Mouse (Mus musculus): Measurements from ENCODE around the gene Gna14. TPM values are rescaled to one million over a fixed set of nuclear protein-coding genes. Genes with fewer than 3 reads are reported as not detected.
A peak's percentile ranks its signal among the peaks of the same experiment; 100 is the strongest.

Gna14 gene
- polyA plus RNA-seq, 1 experiment from 2014 or later, result 1.7 TPM

GRCm38 (mm10) chr19:16484671-16485070 lies 49.1 kb downstream of the Gna14 start:
- Histone ChIP-seq H3K27me3 (no peaks in the 10 kb centered on the region), H3K4me3 (no peak overlapping the region), H3K9ac (no peak overlapping the region), H3K4me1 (no peaks in the 10 kb centered on the region), H3K9me3 (replicated peaks) (no peaks in the 10 kb centered on the region), H3K27ac (no peak overlapping the region), H3K4me2 (no peak overlapping the region), H3K36me3 (ENCODE audit: poor library complexity, severe bottlenecking) (no peaks in the 10 kb centered on the region)
- ATAC-seq, result no peak
- WGBS, result 75% methylated on average over 5 of the region's 5 CpGs

- no peak overlapping the region for H3K4me3 ChIP-seq
- peaks cover 15% of the 10 kb centered on the region for H3K4me1 ChIP-seq
- no peak overlapping the region for H3K4me2 ChIP-seq
- no peaks in the 10 kb centered on the region for H3K36me3 ChIP-seq (ENCODE audit: poor library complexity, severe bottlenecking)
- no peak overlapping the region for H3K9ac ChIP-seq
- 85% methylated on average over 12 of the region's 12 CpGs for WGBS
- H3K9me3 ChIP-seq (replicated peaks), result no peaks in the 10 kb centered on the region
- H3K27ac ChIP-seq, result no peak overlapping the region
- ATAC-seq, result no peak
- H3K27me3 ChIP-seq, result no peaks in the 10 kb centered on the region
Measured at GRCm38 (mm10) chr19:16490756-16491155, 55.2 kb downstream of the Gna14 start.

GRCm38 (mm10) chr19:16491497-16491896 lies 55.9 kb downstream of the Gna14 start:
- H3K27ac ChIP-seq, result 0 out of 2 replicates have a peak overlapping the region, but pooled peaks have one; percentile 44
- H3K4me1 ChIP-seq, result peaks cover 15% of the 10 kb centered on the region
- H3K4me2 ChIP-seq, result no peak overlapping the region
- no peaks in the 10 kb centered on the region for H3K9me3 ChIP-seq (replicated peaks)
- no peaks in the 10 kb centered on the region for H3K36me3 ChIP-seq (ENCODE audit: poor library complexity, severe bottlenecking)
- H3K9ac ChIP-seq, result no peak overlapping the region
- WGBS, result 5% methylated on average over 7 of the region's 7 CpGs
- no peaks in the 10 kb centered on the region for H3K27me3 ChIP-seq
- H3K4me3 ChIP-seq, result no peak overlapping the region
- ATAC-seq, result peak; percentile 48; the same call in 1 of the 2 replicates

- ATAC-seq, result no peak
- no peaks in the 10 kb centered on the region for H3K27me3 ChIP-seq
- no peak overlapping the region for H3K27ac ChIP-seq
- no peak overlapping the region for H3K9ac ChIP-seq
- peaks cover 15% of the 10 kb centered on the region for H3K4me1 ChIP-seq
- no peak overlapping the region for H3K4me3 ChIP-seq
- H3K4me2 ChIP-seq, result no peak overlapping the region
- 88% methylated on average over 1 of the region's 1 CpGs for WGBS
- no peaks in the 10 kb centered on the region for H3K36me3 ChIP-seq (ENCODE audit: poor library complexity, severe bottlenecking)
- H3K9me3 ChIP-seq (replicated peaks), result no peaks in the 10 kb centered on the region
Measured at GRCm38 (mm10) chr19:16492453-16492852, 56.9 kb downstream of the Gna14 start.

GRCm38 (mm10) chr19:16494816-16495516 lies 59.4 kb downstream of the Gna14 start:
- Histone ChIP-seq H3K4me1 (peaks cover 15% of the 10 kb centered on the region), H3K4me2 (no peak overlapping the region), H3K9me3 (replicated peaks) (no peaks in the 10 kb centered on the region), H3K27me3 (no peaks in the 10 kb centered on the region), H3K27ac (no peak overlapping the region), H3K9ac (no peak overlapping the region), H3K36me3 (ENCODE audit: poor library complexity, severe bottlenecking) (no peaks in the 10 kb centered on the region), H3K4me3 (no peak overlapping the region)
- ATAC-seq, result no peak
- 95% methylated on average over 10 of the region's 10 CpGs for WGBS

GRCm38 (mm10) chr19:16496016-16496415 lies 60.5 kb downstream of the Gna14 start:
- no peak overlapping the region for H3K27ac ChIP-seq
- H3K4me2 ChIP-seq, result no peak overlapping the region
- H3K4me3 ChIP-seq, result no peak overlapping the region
- no peaks in the 10 kb centered on the region for H3K9me3 ChIP-seq (replicated peaks)
- peaks cover 12% of the 10 kb centered on the region for H3K4me1 ChIP-seq
- ATAC-seq, result no peak
- H3K27me3 ChIP-seq, result no peaks in the 10 kb centered on the region
- H3K9ac ChIP-seq, result no peak overlapping the region
- WGBS, result 89% methylated on average over 5 of the region's 5 CpGs
- no peaks in the 10 kb centered on the region for H3K36me3 ChIP-seq (ENCODE audit: poor library complexity, severe bottlenecking)

- Histone ChIP-seq H3K27me3 (no peaks in the 10 kb centered on the region), H3K4me3 (no peak overlapping the region), H3K9me3 (replicated peaks) (no peaks in the 10 kb centered on the region), H3K27ac (no peak overlapping the region), H3K9ac (no peak overlapping the region), H3K4me1 (peaks cover 17% of the 10 kb centered on the region), H3K4me2 (no peak overlapping the region), H3K36me3 (ENCODE audit: poor library complexity, severe bottlenecking) (no peaks in the 10 kb centered on the region)
- WGBS, result 78% methylated on average over 5 of the region's 5 CpGs
- ATAC-seq, result no peak
Measured at GRCm38 (mm10) chr19:16502054-16502453, 66.5 kb downstream of the Gna14 start.

GRCm38 (mm10) chr19:16506711-16507364 lies 71.3 kb downstream of the Gna14 start:
- Histone ChIP-seq H3K9ac (no peak overlapping the region), H3K36me3 (ENCODE audit: poor library complexity, severe bottlenecking) (no peaks in the 10 kb centered on the region), H3K9me3 (replicated peaks) (no peaks in the 10 kb centered on the region), H3K27me3 (no peaks in the 10 kb centered on the region), H3K4me3 (no peak overlapping the region), H3K4me2 (peak overlapping the region; percentile 24; the same call in 1 of the 2 replicates), H3K27ac (peak overlapping the region; percentile 74), H3K4me1 (peaks cover 23% of the 10 kb centered on the region)
- WGBS, result 3% methylated on average over 6 of the region's 6 CpGs
- ATAC-seq, result peak; percentile 94

- Histone ChIP-seq H3K4me2 (no peak overlapping the region), H3K9me3 (replicated peaks) (no peaks in the 10 kb centered on the region), H3K4me3 (no peak overlapping the region), H3K9ac (no peak overlapping the region), H3K27me3 (no peaks in the 10 kb centered on the region), H3K4me1 (peaks cover 21% of the 10 kb centered on the region), H3K27ac (no peak overlapping the region), H3K36me3 (ENCODE audit: poor library complexity, severe bottlenecking) (no peaks in the 10 kb centered on the region)
- WGBS, result 90% methylated on average over 10 of the region's 10 CpGs
- no peak for ATAC-seq
Measured at GRCm38 (mm10) chr19:16510343-16511080, 75.0 kb downstream of the Gna14 start.

GRCm38 (mm10) chr19:16511081-16511420 lies 75.5 kb downstream of the Gna14 start:
- H3K9me3 ChIP-seq (replicated peaks), result no peaks in the 10 kb centered on the region
- no peak overlapping the region for H3K9ac ChIP-seq
- ATAC-seq, result no peak
- H3K4me3 ChIP-seq, result no peak overlapping the region
- no peaks in the 10 kb centered on the region for H3K27me3 ChIP-seq
- no peaks in the 10 kb centered on the region for H3K36me3 ChIP-seq (ENCODE audit: poor library complexity, severe bottlenecking)
- no peak overlapping the region for H3K27ac ChIP-seq
- H3K4me1 ChIP-seq, result peaks cover 15% of the 10 kb centered on the region
- 90% methylated on average over 2 of the region's 2 CpGs for WGBS
- no peak overlapping the region for H3K4me2 ChIP-seq

- H3K36me3 ChIP-seq (ENCODE audit: poor library complexity, severe bottlenecking), result no peaks in the 10 kb centered on the region
- no peak overlapping the region for H3K27ac ChIP-seq
- no peaks in the 10 kb centered on the region for H3K27me3 ChIP-seq
- no peaks in the 10 kb centered on the region for H3K4me1 ChIP-seq
- 86% methylated on average over 4 of the region's 4 CpGs for WGBS
- no peaks in the 10 kb centered on the region for H3K9me3 ChIP-seq (replicated peaks)
- H3K9ac ChIP-seq, result no peak overlapping the region
- no peak overlapping the region for H3K4me3 ChIP-seq
- no peak for ATAC-seq
- no peak overlapping the region for H3K4me2 ChIP-seq
Measured at GRCm38 (mm10) chr19:16514201-16514600, 78.6 kb downstream of the Gna14 start.

- H3K4me1 ChIP-seq, result no peaks in the 10 kb centered on the region
- no peaks in the 10 kb centered on the region for H3K27me3 ChIP-seq
- ATAC-seq, result no peak
- H3K4me3 ChIP-seq, result no peak overlapping the region
- H3K4me2 ChIP-seq, result no peak overlapping the region
- WGBS, result 85% methylated on average over 3 of the region's 3 CpGs
- no peak overlapping the region for H3K9ac ChIP-seq
- H3K36me3 ChIP-seq (ENCODE audit: poor library complexity, severe bottlenecking), result no peaks in the 10 kb centered on the region
- no peaks in the 10 kb centered on the region for H3K9me3 ChIP-seq (replicated peaks)
- H3K27ac ChIP-seq, result no peak overlapping the region
Measured at GRCm38 (mm10) chr19:16518569-16518968, 83.0 kb downstream of the Gna14 start.
